Mouse (Mus musculus) testis, adult 2 months (tissue): Measurements from ENCODE around the gene Vcam1. TPM values are rescaled to one million over a fixed set of nuclear protein-coding genes. Genes with fewer than 3 reads are reported as not detected.

Experiments
- H3K27ac ChIP-seq: fragments of 200-500 bp; 2 replicates; pipeline ENCODE4 v1.5.1; 2012; ENCODE audit warnings: low read depth, low read length; ENCODE audit not compliant: control insufficient read depth, insufficient read depth
- H3K27me3 ChIP-seq: fragments of 200-500 bp; 2 replicates; pipeline ENCODE4 v1.6.1; 2012; ENCODE audit warnings: mild to moderate bottlenecking, low read length, moderate library complexity; ENCODE audit not compliant: control insufficient read depth, insufficient read depth
- H3K36me3 ChIP-seq: fragments of 200-500 bp; 2 replicates; pipeline ENCODE4 v1.6.1; 2012; ENCODE audit warnings: mild to moderate bottlenecking, low read length; ENCODE audit not compliant: control insufficient read depth, insufficient read depth
- H3K4me1 ChIP-seq: fragments of 200-500 bp; 2 replicates; pipeline ENCODE4 v1.6.1; 2012; ENCODE audit warnings: low read length; ENCODE audit not compliant: control insufficient read depth, insufficient read depth
- H3K4me3 ChIP-seq: fragments of 200-500 bp; 2 replicates; pipeline ENCODE4 v1.5.1; 2012; ENCODE audit warnings: low read depth, mild to moderate bottlenecking, low read length, moderate library complexity, mixed read lengths; ENCODE audit not compliant: control insufficient read depth
- CTCF ChIP-seq: fragments of 200-500 bp; IDR thresholded peaks from 2 replicates; pipeline ENCODE4 v1.5.1; 2012; ENCODE audit warnings: low read depth, mild to moderate bottlenecking, inconsistent platforms, low read length, moderate library complexity; ENCODE audit not compliant: control insufficient read depth, insufficient read depth, insufficient replicate concordance
- POLR2A ChIP-seq: fragments of 200-500 bp; IDR thresholded peaks from 2 replicates; pipeline ENCODE4 v1.6.1; 2012; ENCODE audit warnings: low read depth, mild to moderate bottlenecking, inconsistent platforms, low read length, moderate library complexity; ENCODE audit not compliant: control insufficient read depth
- polyA plus RNA-seq: library from polyadenylated mRNA; depleted of rRNA; stranded (reverse); fragments of >200 nt; gene quantifications from 2 replicates; pipeline ENCODE4 v1.2.3, GENCODE M21; 2012

The Vcam1 gene
- polyA plus RNA-seq, 1 experiment = 39.0 TPM

- Histone ChIP-seq H3K4me3 (no peak overlapping the region), H3K27me3 (no peaks in the 10 kb centered on the region), H3K4me1 (peaks cover 6% of the 10 kb centered on the region), H3K27ac (no peak overlapping the region), H3K36me3 (no peaks in the 10 kb centered on the region)
- TF ChIP-seq CTCF (no peak), POLR2A (no peak)
Observed at GRCm38 (mm10) chr3:116162097-116162666, 32.7 kb upstream of the Vcam1 start.

GRCm38 (mm10) chr3:116159376-116159775 is 29.9 kb upstream of the Vcam1 start:
- Histone ChIP-seq H3K27ac (no peak overlapping the region), H3K4me3 (no peak overlapping the region), H3K4me1 (peaks cover 6% of the 10 kb centered on the region), H3K36me3 (no peaks in the 10 kb centered on the region), H3K27me3 (no peaks in the 10 kb centered on the region)
- TF ChIP-seq CTCF (no peak), POLR2A (no peak)

- Histone ChIP-seq H3K27ac (no peak overlapping the region), H3K36me3 (no peaks in the 10 kb centered on the region), H3K4me1 (peaks cover 6% of the 10 kb centered on the region), H3K4me3 (no peak overlapping the region), H3K27me3 (no peaks in the 10 kb centered on the region)
- TF ChIP-seq POLR2A (no peak), CTCF (no peak)
Observed at GRCm38 (mm10) chr3:116157447-116157990, 28.0 kb upstream of the Vcam1 start.

- Histone ChIP-seq H3K27me3 (no peaks in the 10 kb centered on the region), H3K36me3 (no peaks in the 10 kb centered on the region), H3K27ac (no peak overlapping the region), H3K4me3 (no peak overlapping the region), H3K4me1 (no peaks in the 10 kb centered on the region; the same call in 1 of the 2 replicates)
- TF ChIP-seq CTCF (no peak), POLR2A (no peak)
Observed at GRCm38 (mm10) chr3:116150056-116150632, 20.7 kb upstream of the Vcam1 start.

- no peak overlapping the region for H3K27ac ChIP-seq
- TF ChIP-seq POLR2A (no peak), CTCF (no peak)
- no peaks in the 10 kb centered on the region; the same call in 1 of the 2 replicates for H3K4me1 ChIP-seq
- H3K27me3 ChIP-seq = no peaks in the 10 kb centered on the region
- no peak overlapping the region for H3K4me3 ChIP-seq
- no peaks in the 10 kb centered on the region for H3K36me3 ChIP-seq
Observed at GRCm38 (mm10) chr3:116149096-116149495, 19.6 kb upstream of the Vcam1 start.

- H3K27ac ChIP-seq = no peak overlapping the region
- no peaks in the 10 kb centered on the region; the same call in 1 of the 2 replicates for H3K4me1 ChIP-seq
- no peaks in the 10 kb centered on the region for H3K27me3 ChIP-seq
- no peaks in the 10 kb centered on the region for H3K36me3 ChIP-seq
- H3K4me3 ChIP-seq = no peak overlapping the region
- TF ChIP-seq CTCF (no peak), POLR2A (no peak)
Observed at GRCm38 (mm10) chr3:116148676-116149075, 19.2 kb upstream of the Vcam1 start.

GRCm38 (mm10) chr3:116141226-116141625 is 11.7 kb upstream of the Vcam1 start:
- no peak overlapping the region for H3K4me3 ChIP-seq
- no peaks in the 10 kb centered on the region for H3K4me1 ChIP-seq
- no peaks in the 10 kb centered on the region for H3K36me3 ChIP-seq
- no peak overlapping the region for H3K27ac ChIP-seq
- no peak for TF ChIP-seq POLR2A
- TF ChIP-seq CTCF = no peak
- H3K27me3 ChIP-seq = no peaks in the 10 kb centered on the region

GRCm38 (mm10) chr3:116139000-116139399 is 9.5 kb upstream of the Vcam1 start:
- H3K27ac ChIP-seq = no peak overlapping the region
- H3K4me3 ChIP-seq = no peak overlapping the region
- no peaks in the 10 kb centered on the region for H3K4me1 ChIP-seq
- H3K36me3 ChIP-seq = no peaks in the 10 kb centered on the region
- TF ChIP-seq CTCF (no peak), POLR2A (no peak)
- no peaks in the 10 kb centered on the region for H3K27me3 ChIP-seq
